Mouse (Mus musculus): ENCODE measurements around the gene Rps6kb2.

DNA sequence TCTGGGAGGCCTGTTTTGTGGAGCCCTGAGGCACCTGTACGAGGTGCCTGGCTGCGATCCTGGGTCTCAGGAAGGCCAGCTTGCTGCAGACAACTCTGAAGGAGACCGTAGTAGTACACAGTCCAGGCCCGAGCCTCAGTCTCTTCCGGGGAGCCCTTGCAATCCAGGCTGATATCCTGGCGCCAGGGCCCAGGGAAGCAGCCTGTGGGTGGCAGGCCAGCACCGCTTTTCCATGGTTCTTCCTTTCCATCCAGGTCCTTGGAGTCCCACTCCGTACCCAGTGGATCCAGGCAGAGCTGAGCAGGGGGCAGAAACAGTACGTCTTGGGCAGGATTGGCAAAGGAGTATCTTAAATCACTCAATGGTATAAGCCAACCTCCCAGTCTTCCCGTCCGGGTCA lies 9.8 kb upstream of the Rps6kb2 start:
- TF ChIP-seq POLR2A (IDR thresholded peaks at IDR 0.05; ENCODE audit: borderline replicate concordance, insufficient read depth, low read length) (no peak), CTCF (IDR thresholded peaks at IDR 0.05; ENCODE audit: borderline replicate concordance, insufficient read depth, low read depth, low read length) (no peak)

Data from cerebellum, adult 2 months (tissue).